In genomic region chr13:38251226-38251625, GRCm38 (mm10) we compare ENCODE assay signal across 25 mouse cellular contexts. TPM values are rescaled to one million over a fixed set of nuclear protein-coding genes. Genes with fewer than 3 reads are reported as not detected.
A peak's percentile ranks its signal among the peaks of the same experiment; 100 is the strongest.
DNase-seq lines count a peak whose midpoint lies in the region; ATAC-seq and TF ChIP-seq lines count a peak whose summit lies in the region.
"Had no signal": no experiment of that assay in that cellular context is flagged by ENCODE, and none has a peak within 500 bp of the region (broad histone marks: within the 10 kb centered on the region; RNA-seq: fewer than 3 reads in every experiment).

No protein-coding gene starts in this region.

- no peak for DNase-seq in lung, adult 2 months
- no peak for DNase-seq in layer of hippocampus, postnatal 14 days (ENCODE audit: low spot score in 2 of 2)
- no peak for DNase-seq in kidney, adult 8-10 months
- DNase-seq: adrenal gland, postnatal 36 days; cerebellum, adult 9-10 months; gastrocnemius, postnatal 14 days; kidney, adult 2 months; kidney, postnatal 25 days; lung, embryonic 14.5 days; thymus, postnatal 25 days had no signal

- H3K9ac ChIP-seq in lung, embryonic 16.5 days (ENCODE audit: low read length) = no peak overlapping the region
- H3K9ac ChIP-seq in heart, embryonic 12.5 days = no peak overlapping the region
- H3K9ac ChIP-seq in heart, embryonic 16.5 days (ENCODE audit: low read length) = no peak overlapping the region
- H3K9ac ChIP-seq: embryonic facial prominence, embryonic 15.5 days; forebrain, embryonic 15.5 days; hindbrain, embryonic 13.5 days; limb, embryonic 13.5 days; liver, embryonic 12.5 days; lung, embryonic 14.5 days; neural tube, embryonic 13.5 days had no signal

- H3K4me1 ChIP-seq in lung, embryonic 16.5 days (replicated peaks; ENCODE audit: control insufficient read depth, insufficient read depth, low read length) = peaks cover 4% of the 10 kb centered on the region; the same call in 1 of the 2 replicates
- peaks cover 4% of the 10 kb centered on the region; the same call in 1 of the 2 replicates for H3K4me1 ChIP-seq in lung, adult 2 months (ENCODE audit: control insufficient read depth, insufficient read depth, low read length)
- peaks cover 29% of the 10 kb centered on the region for H3K4me1 ChIP-seq in heart, embryonic 12.5 days (replicated peaks)
- peaks cover 8% of the 10 kb centered on the region for H3K4me1 ChIP-seq in heart, embryonic 16.5 days (ENCODE audit: control insufficient read depth, insufficient read depth, low read length)
- H3K4me1 ChIP-seq: embryonic facial prominence, embryonic 15.5 days; forebrain, embryonic 15.5 days; hindbrain, embryonic 13.5 days; limb, embryonic 13.5 days; neural tube, embryonic 13.5 days had no signal

- no peaks in the 10 kb centered on the region for H3K27me3 ChIP-seq in lung, embryonic 16.5 days (ENCODE audit: control insufficient read depth, insufficient read depth, low read depth, low read length)
- no peaks in the 10 kb centered on the region for H3K27me3 ChIP-seq in heart, embryonic 12.5 days (replicated peaks)
- no peaks in the 10 kb centered on the region for H3K27me3 ChIP-seq in heart, embryonic 16.5 days (ENCODE audit: control insufficient read depth, insufficient read depth, low read length)
- H3K27me3 ChIP-seq: embryonic facial prominence, embryonic 15.5 days; forebrain, embryonic 15.5 days; hindbrain, embryonic 13.5 days; limb, embryonic 13.5 days; liver, embryonic 12.5 days; neural tube, embryonic 13.5 days had no signal

- no peak for TF ChIP-seq POLR2A in lung, adult 2 months (IDR thresholded peaks at IDR 0.05; ENCODE audit: borderline replicate concordance, extremely low read depth, low read depth, low read length)

- H3K4me2 ChIP-seq in lung, embryonic 16.5 days (ENCODE audit: low read depth, low read length) = no peak overlapping the region
- peak overlapping the region; percentile 15; the same call in 1 of the 2 replicates for H3K4me2 ChIP-seq in heart, embryonic 12.5 days
- 0 out of 2 replicates have a peak overlapping the region, but pooled peaks have one; percentile 9 for H3K4me2 ChIP-seq in heart, embryonic 16.5 days (ENCODE audit: low read depth, low read length)
- H3K4me2 ChIP-seq: embryonic facial prominence, embryonic 15.5 days; forebrain, embryonic 15.5 days; hindbrain, embryonic 13.5 days; limb, embryonic 13.5 days; liver, embryonic 12.5 days; lung, embryonic 14.5 days; neural tube, embryonic 13.5 days had no signal

- no peak for TF ChIP-seq CTCF in lung, adult 2 months (IDR thresholded peaks at IDR 0.05; ENCODE audit: insufficient read depth, low read length)

- H3K4me3 ChIP-seq in lung, embryonic 16.5 days (ENCODE audit: low read length) = no peak overlapping the region
- no peak overlapping the region for H3K4me3 ChIP-seq in lung, adult 2 months (replicated peaks; ENCODE audit: extremely low read depth, low read depth, low read length)
- H3K4me3 ChIP-seq in heart, embryonic 12.5 days = no peak overlapping the region
- H3K4me3 ChIP-seq in heart, embryonic 16.5 days (ENCODE audit: low read length) = no peak overlapping the region
- H3K4me3 ChIP-seq: embryonic facial prominence, embryonic 15.5 days; forebrain, embryonic 15.5 days; heart, adult 2 months; hindbrain, embryonic 13.5 days; layer of hippocampus, adult 2 months; limb, embryonic 13.5 days; liver, embryonic 12.5 days; midbrain, embryonic 10.5 days; myocyte; neural tube, embryonic 13.5 days had no signal

- H3K9me3 ChIP-seq in lung, embryonic 16.5 days (ENCODE audit: control insufficient read depth, low read length) = no peaks in the 10 kb centered on the region
- H3K9me3 ChIP-seq in heart, embryonic 12.5 days (replicated peaks) = no peaks in the 10 kb centered on the region
- no peaks in the 10 kb centered on the region for H3K9me3 ChIP-seq in heart, embryonic 16.5 days (replicated peaks; ENCODE audit: control insufficient read depth, low read length)
- H3K9me3 ChIP-seq: embryonic facial prominence, embryonic 15.5 days; forebrain, embryonic 15.5 days; hindbrain, embryonic 13.5 days; limb, embryonic 13.5 days; liver, embryonic 12.5 days; midbrain, embryonic 10.5 days; neural tube, embryonic 13.5 days had no signal

- WGBS in lung, embryonic 16.5 days = 38% methylated on average over 3 of the region's 3 CpGs
- WGBS in lung, adult 2 months = 54% methylated on average over 3 of the region's 3 CpGs
- 24% methylated on average over 3 of the region's 3 CpGs for WGBS in heart, embryonic 12.5 days
- 32% methylated on average over 3 of the region's 3 CpGs for WGBS in heart, embryonic 16.5 days

- H3K27ac ChIP-seq in lung, embryonic 16.5 days (ENCODE audit: low read length) = no peak overlapping the region
- H3K27ac ChIP-seq in heart, embryonic 12.5 days (ENCODE audit: poor library complexity, severe bottlenecking) = no peak overlapping the region
- H3K27ac ChIP-seq in heart, embryonic 16.5 days (ENCODE audit: low read length) = no peak overlapping the region
- H3K27ac ChIP-seq: embryonic facial prominence, embryonic 15.5 days; forebrain, embryonic 15.5 days; heart, adult 2 months; hindbrain, embryonic 13.5 days; layer of hippocampus, adult 2 months; limb, embryonic 13.5 days; liver, embryonic 12.5 days; midbrain, embryonic 10.5 days; neural tube, embryonic 13.5 days had no signal

- ATAC-seq in lung, embryonic 16.5 days (ENCODE audit: low read depth) = peak; percentile 37; the same call in 1 of the 2 replicates
- no peak for ATAC-seq in heart, embryonic 12.5 days (ENCODE audit: insufficient number of reproducible peaks, low FRiP score)
- ATAC-seq in heart, embryonic 16.5 days (replicated peaks; ENCODE audit: extremely low read depth, insufficient read depth, low FRiP score) = peak; percentile 57; the same call in 1 of the 2 replicates
- ATAC-seq in inflammation-experienced regulatory T-cells, adult 6 months = no peak
- ATAC-seq: forebrain, embryonic 15.5 days; liver, embryonic 12.5 days; midbrain, embryonic 16.5 days had no signal

- no peaks in the 10 kb centered on the region for H3K36me3 ChIP-seq in lung, embryonic 16.5 days (ENCODE audit: control insufficient read depth, insufficient read depth, low read length)
- H3K36me3 ChIP-seq in heart, embryonic 12.5 days = no peaks in the 10 kb centered on the region
- no peaks in the 10 kb centered on the region for H3K36me3 ChIP-seq in heart, embryonic 16.5 days (ENCODE audit: control insufficient read depth, insufficient read depth)
- H3K36me3 ChIP-seq: embryonic facial prominence, embryonic 15.5 days; forebrain, embryonic 15.5 days; hindbrain, embryonic 13.5 days; limb, embryonic 13.5 days; liver, embryonic 12.5 days; midbrain, embryonic 10.5 days; neural tube, embryonic 13.5 days had no signal

RNA-seq across cellular contexts. Expression of gene Snrnp48, which starts 46.5 kb away (rescaled TPM):
- 35.7 and 39.0 TPM in 2 replicates for polyA plus RNA-seq in lung, embryonic 16.5 days (2015; fragmentation: Nextera tagmentation; extraction: Ambion mirVana)
- 31.6 and 31.7 TPM in 2 replicates for polyA plus RNA-seq in lung, adult 2 months (2012; rRNA removed)
- 28.2 and 30.2 TPM in 2 replicates for polyA plus RNA-seq in heart, embryonic 12.5 days (2016; fragmentation: Nextera tagmentation; extraction: Ambion mirVana)
- polyA plus RNA-seq in heart, embryonic 16.5 days (2015; fragmentation: Nextera tagmentation; extraction: Ambion mirVana) = 23.4 and 25.2 TPM in 2 replicates
- 10 to 100 TPM; 25.2 to 26.2 TPM for total RNA-seq in layer of hippocampus, postnatal 14 days (2021)
- polyA plus RNA-seq in inflammation-experienced regulatory T-cells, adult 6 months (2017; shearing (Covaris generic)) = 10 to 100 TPM; 50.6 to 77.0 (median 52.7) TPM

Comparison
In these comparisons a context has a peak if more than half of its experiments do, and no peak if none do; other contexts are left out.
1. ATAC-seq: peak in lung, embryonic 16.5 days (single experiment) and heart, embryonic 16.5 days (single experiment); none in heart, embryonic 12.5 days (single experiment) and inflammation-experienced regulatory T-cells, adult 6 months (single experiment).